ENCODE assay signal across 9 mouse cellular contexts in genomic region chr17:37203206-37203916, GRCm38 (mm10). TPM values are rescaled to one million over a fixed set of nuclear protein-coding genes. Genes with fewer than 3 reads are reported as not detected.
A peak's percentile ranks its signal among the peaks of the same experiment; 100 is the strongest.
DNase-seq lines count a peak whose midpoint lies in the region; ATAC-seq and TF ChIP-seq lines count a peak whose summit lies in the region.
"Had no signal": no experiment of that assay in that cellular context is flagged by ENCODE, and none has a peak within 500 bp of the region (broad histone marks: within the 10 kb centered on the region; RNA-seq: fewer than 3 reads in every experiment).

No protein-coding gene starts in this region.

- TF ChIP-seq CTCF in cerebellum, adult 2 months (IDR thresholded peaks at IDR 0.05; ENCODE audit: borderline replicate concordance, insufficient read depth, low read depth, low read length): peak; percentile 100

- H3K9ac ChIP-seq in hindbrain, embryonic 16.5 days (ENCODE audit: low read depth, low read length): no peak overlapping the region

- H3K36me3 ChIP-seq in hindbrain, embryonic 16.5 days (ENCODE audit: control insufficient read depth, insufficient read depth, low read length): no peaks in the 10 kb centered on the region

- DNase-seq in Muller cell, postnatal 12 days (ENCODE audit: inconsistent ontology term): peak; percentile 68
- peak; percentile 65 to 76 for DNase-seq in cerebellum, adult 2 months
- peak; percentile 76 to 78 for DNase-seq in layer of hippocampus, postnatal 36 days
- peak; percentile 84 for DNase-seq in right cerebral cortex, postnatal 14 days
- peak; percentile 59 to 78 for DNase-seq in urinary bladder, postnatal 36 days (ENCODE audit: low spot score in 2 of 2)

- no peak for TF ChIP-seq POLR2A in cerebellum, adult 2 months (IDR thresholded peaks at IDR 0.05; ENCODE audit: borderline replicate concordance, insufficient read depth, low read length)

- no peak overlapping the region for H3K4me2 ChIP-seq in hindbrain, embryonic 16.5 days (ENCODE audit: low read length)

- H3K4me3 ChIP-seq in cerebellum, adult 2 months (replicated peaks; ENCODE audit: insufficient read depth, low read depth, low read length): no peak overlapping the region
- H3K4me3 ChIP-seq in hindbrain, embryonic 16.5 days (ENCODE audit: low read length): no peak overlapping the region
- H3K4me3 ChIP-seq: myocyte had no signal

- no peaks in the 10 kb centered on the region for H3K27me3 ChIP-seq in cerebellum, adult 2 months (ENCODE audit: control insufficient read depth, insufficient read depth, low read length)
- H3K27me3 ChIP-seq in hindbrain, embryonic 16.5 days (replicated peaks; ENCODE audit: control insufficient read depth, insufficient read depth, low read length): no peaks in the 10 kb centered on the region

- ATAC-seq in frontal cortex, adult (ENCODE audit: low TSS enrichment): peak; percentile 96
- ATAC-seq in hindbrain, embryonic 16.5 days: peak; percentile 93
- peak; percentile 100 for ATAC-seq in megakaryocyte progenitor cell, adult 5-6 weeks (replicated peaks; ENCODE audit: poor library complexity)

- no peaks in the 10 kb centered on the region for H3K4me1 ChIP-seq in cerebellum, adult 2 months (ENCODE audit: control insufficient read depth, insufficient read depth, low read length)
- no peaks in the 10 kb centered on the region for H3K4me1 ChIP-seq in hindbrain, embryonic 16.5 days (ENCODE audit: control insufficient read depth, insufficient read depth, low read depth, low read length)

- no peak overlapping the region for H3K27ac ChIP-seq in cerebellum, adult 2 months (ENCODE audit: insufficient read depth, low read length)
- no peak overlapping the region for H3K27ac ChIP-seq in hindbrain, embryonic 16.5 days (ENCODE audit: low read depth, low read length)

- no peaks in the 10 kb centered on the region for H3K9me3 ChIP-seq in hindbrain, embryonic 16.5 days (ENCODE audit: control insufficient read depth, low read length)

- 0% methylated on average over 4 of the region's 4 CpGs for WGBS in cerebellum, adult 2 months
- 1% methylated on average over 4 of the region's 4 CpGs for WGBS in hindbrain, embryonic 16.5 days

RNA-seq across cellular contexts. Expression of gene Olfr94, which starts 2.6 kb away (rescaled TPM):
- polyA plus RNA-seq in cerebellum, adult 2 months (2012; rRNA removed): not detected in 2 replicates
- 0.20 TPM in 1 of 2 replicates, not detected in the other for polyA plus RNA-seq in hindbrain, embryonic 16.5 days (2015; fragmentation: Nextera tagmentation; extraction: Ambion mirVana)
- not detected for total RNA-seq in layer of hippocampus, postnatal 36 days (2021)
- total RNA-seq in megakaryocyte progenitor cell, adult 5-6 weeks (2015): not detected in 2 replicates
- total RNA-seq in megakaryocyte progenitor cell, adult 5-6 weeks (2017): not detected in 2 replicates
- polyA plus RNA-seq: myocyte had no signal

RNA-seq across cellular contexts. Expression of gene Olfr95, which starts 9.6 kb away (rescaled TPM):
- 0.03 TPM in 1 of 2 replicates, not detected in the other for polyA plus RNA-seq in cerebellum, adult 2 months (2012; rRNA removed)
- polyA plus RNA-seq in hindbrain, embryonic 16.5 days (2015; fragmentation: Nextera tagmentation; extraction: Ambion mirVana): not detected in 2 replicates
- not detected for total RNA-seq in layer of hippocampus, postnatal 36 days (2021)
- not detected in 2 replicates for total RNA-seq in megakaryocyte progenitor cell, adult 5-6 weeks (2015)
- not detected in 2 replicates for total RNA-seq in megakaryocyte progenitor cell, adult 5-6 weeks (2017)
- polyA plus RNA-seq: myocyte had no signal

RNA-seq across cellular contexts. Expression of gene Ubd, which starts 9.7 kb away (rescaled TPM):
- not detected in 2 replicates for polyA plus RNA-seq in cerebellum, adult 2 months (2012; rRNA removed)
- not detected in 2 replicates for polyA plus RNA-seq in hindbrain, embryonic 16.5 days (2015; fragmentation: Nextera tagmentation; extraction: Ambion mirVana)
- total RNA-seq in layer of hippocampus, postnatal 36 days (2021): not detected
- 0.22 TPM in 1 of 2 replicates, not detected in the other for total RNA-seq in megakaryocyte progenitor cell, adult 5-6 weeks (2015)
- 0.27 TPM in 1 of 2 replicates, not detected in the other for total RNA-seq in megakaryocyte progenitor cell, adult 5-6 weeks (2017)
- polyA plus RNA-seq: myocyte had no signal

RNA-seq across cellular contexts. Expression of gene Olfr96, which starts 16.6 kb away (rescaled TPM):
- polyA plus RNA-seq in cerebellum, adult 2 months (2012; rRNA removed): not detected in 2 replicates
- not detected in 2 replicates for polyA plus RNA-seq in hindbrain, embryonic 16.5 days (2015; fragmentation: Nextera tagmentation; extraction: Ambion mirVana)
- total RNA-seq in layer of hippocampus, postnatal 36 days (2021): not detected
- not detected in 2 replicates for total RNA-seq in megakaryocyte progenitor cell, adult 5-6 weeks (2015)
- total RNA-seq in megakaryocyte progenitor cell, adult 5-6 weeks (2017): not detected in 2 replicates
- polyA plus RNA-seq: myocyte had no signal

RNA-seq across cellular contexts. Expression of gene Olfr97, which starts 33.8 kb away (rescaled TPM):
- not detected in 2 replicates for polyA plus RNA-seq in cerebellum, adult 2 months (2012; rRNA removed)
- not detected in 2 replicates for polyA plus RNA-seq in hindbrain, embryonic 16.5 days (2015; fragmentation: Nextera tagmentation; extraction: Ambion mirVana)
- total RNA-seq in layer of hippocampus, postnatal 36 days (2021): not detected
- total RNA-seq in megakaryocyte progenitor cell, adult 5-6 weeks (2015): not detected in 2 replicates
- not detected in 2 replicates for total RNA-seq in megakaryocyte progenitor cell, adult 5-6 weeks (2017)
- polyA plus RNA-seq: myocyte had no signal
